Mouse (Mus musculus): ENCODE data around the gene Pnlip.

DNA sequence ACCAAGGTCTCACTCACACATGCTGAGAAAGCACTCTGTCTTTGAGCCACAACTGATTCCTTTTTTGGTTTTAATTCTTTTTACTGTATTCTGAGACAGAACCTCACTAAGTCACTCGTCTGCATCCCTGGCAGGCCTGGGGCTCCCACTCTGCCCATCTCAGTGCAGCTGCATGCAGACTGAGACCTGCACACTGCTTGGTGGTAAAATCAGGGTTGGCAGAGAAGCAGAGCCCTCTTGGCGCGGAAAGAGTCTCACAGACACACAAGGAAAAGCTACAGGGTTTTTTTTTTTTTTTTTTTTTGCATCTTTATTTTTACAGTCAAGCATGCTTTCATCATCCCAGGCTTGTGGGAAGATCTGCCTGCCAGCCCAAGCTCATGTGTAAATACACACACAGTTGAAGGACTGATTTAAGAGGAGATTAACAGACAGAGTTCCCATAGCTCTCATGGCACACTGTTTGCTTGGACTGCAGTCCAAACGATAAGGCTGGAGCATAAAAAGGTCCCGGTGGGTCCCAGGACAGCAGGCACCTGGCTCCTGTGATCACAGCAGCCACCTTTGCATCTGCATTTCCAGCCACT, 76.2 kb downstream of the Pnlip start, which contains the start of gene Pnliprp1:
- TF ChIP-seq EP300 (IDR thresholded peaks at IDR 0.05): no peak
- TF ChIP-seq CTCF (IDR thresholded peaks at IDR 0.05): no peak
